Mouse (Mus musculus) liver, embryonic 16.5 days (tissue): Measurements from ENCODE around the gene Cnot8. TPM values are rescaled to one million over a fixed set of nuclear protein-coding genes. Genes with fewer than 3 reads are reported as not detected.

ENCODE experiments used
- ATAC-seq: fragments of 200-750 bp; cut with Nextera tagmentation; 2 replicates; pipeline ENCODE4 v1.8.0; 2017; ENCODE audit warnings: low read depth, mild to moderate bottlenecking, moderate number of reproducible peaks, moderate library complexity
- H3K27ac ChIP-seq: fragments of 300-500 bp; sonication (generic); 2 replicates; pipeline ENCODE4 v1.5.1; 2014; ENCODE audit warnings: mild to moderate bottlenecking, low read length
- H3K27me3 ChIP-seq: fragments of 300-500 bp; sonication (generic); 2 replicates; pipeline ENCODE4 v1.6.1; 2014; ENCODE audit warnings: low read depth, low read length, mixed read lengths; ENCODE audit not compliant: control insufficient read depth, insufficient read depth
- H3K36me3 ChIP-seq: fragments of 300-500 bp; sonication (generic); 2 replicates; pipeline ENCODE4 v1.6.1; 2014; ENCODE audit warnings: mild to moderate bottlenecking; ENCODE audit not compliant: control insufficient read depth, insufficient read depth
- H3K4me1 ChIP-seq: fragments of 300-500 bp; sonication (generic); 2 replicates; pipeline ENCODE4 v1.6.1; 2014; ENCODE audit warnings: low read depth, low read length, mixed read lengths; ENCODE audit not compliant: control insufficient read depth
- H3K4me2 ChIP-seq: fragments of 300-500 bp; sonication (generic); 2 replicates; pipeline ENCODE4 v1.6.1; 2014; ENCODE audit warnings: low read depth, low read length, mixed read lengths
- H3K4me3 ChIP-seq: fragments of 300-500 bp; sonication (generic); 2 replicates; pipeline ENCODE4 v1.5.1; 2014; ENCODE audit warnings: low read depth, mild to moderate bottlenecking, low read length
- H3K9ac ChIP-seq: fragments of 300-500 bp; sonication (generic); 2 replicates; pipeline ENCODE4 v1.6.1; 2014; ENCODE audit warnings: low read depth, low read length
- H3K9me3 ChIP-seq: fragments of 300-500 bp; sonication (generic); replicated peaks from 2 replicates; pipeline ENCODE4 v1.6.1; 2016; ENCODE audit warnings: low read length; ENCODE audit not compliant: control insufficient read depth
- WGBS: fragments of 180-500 bp; shearing (Covaris S2); extraction: QIAGEN DNeasy Blood & Tissue Kit; methylation state at CpG from one replicate; pipeline ENCODE4 v1.1.7; 2014; ENCODE audit not compliant: insufficient replicate concordance; 5-methylcytosine and 5-hydroxymethylcytosine counted together
- polyA plus RNA-seq: library from polyadenylated mRNA; unstranded; fragments of >200 nt; fragmentation: Nextera tagmentation; extraction: Ambion mirVana; gene quantifications from 2 replicates; pipeline ENCODE4 v1.2.1, GENCODE M21; 2015

Cnot8 gene
- polyA plus RNA-seq, 1 experiment from 2014 or later, result 30.1 TPM

DNA sequence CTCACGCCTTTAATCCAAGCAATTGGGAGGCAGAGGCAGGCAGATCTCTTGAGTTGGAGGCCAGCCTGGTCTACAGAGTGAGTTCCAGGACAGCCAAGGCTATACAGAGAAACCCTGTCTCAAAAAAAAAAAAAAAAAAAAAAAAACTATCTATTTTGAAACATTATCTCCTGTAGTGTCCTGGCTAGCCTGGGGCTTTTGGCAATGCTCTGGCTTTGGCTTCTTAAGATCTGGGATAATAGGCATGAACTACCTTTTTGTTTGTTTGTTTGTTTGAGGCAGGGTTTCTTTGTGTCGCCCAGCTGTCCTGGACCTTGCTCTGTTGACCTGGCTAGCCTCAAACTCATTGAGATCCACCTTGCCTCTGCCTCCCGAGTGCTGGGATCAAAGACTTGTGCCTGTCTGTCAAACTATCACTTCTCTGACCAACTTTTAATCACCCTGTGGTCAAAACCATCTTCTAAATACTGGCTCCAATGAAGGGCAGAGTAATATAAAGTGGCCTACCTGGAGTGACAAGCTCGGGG, 2.7 kb upstream of the Cnot8 start:
- Histone ChIP-seq H3K4me3 (no peak overlapping the region), H3K27ac (no peak overlapping the region), H3K9ac (no peak overlapping the region), H3K9me3 (no peaks in the 10 kb centered on the region), H3K36me3 (no peaks in the 10 kb centered on the region), H3K4me2 (no peak overlapping the region), H3K4me1 (peaks cover 19% of the 10 kb centered on the region), H3K27me3 (peaks cover 20% of the 10 kb centered on the region)
- WGBS, result 52% methylated on average over 4 of the region's 4 CpGs
- ATAC-seq, result no peak

DNA sequence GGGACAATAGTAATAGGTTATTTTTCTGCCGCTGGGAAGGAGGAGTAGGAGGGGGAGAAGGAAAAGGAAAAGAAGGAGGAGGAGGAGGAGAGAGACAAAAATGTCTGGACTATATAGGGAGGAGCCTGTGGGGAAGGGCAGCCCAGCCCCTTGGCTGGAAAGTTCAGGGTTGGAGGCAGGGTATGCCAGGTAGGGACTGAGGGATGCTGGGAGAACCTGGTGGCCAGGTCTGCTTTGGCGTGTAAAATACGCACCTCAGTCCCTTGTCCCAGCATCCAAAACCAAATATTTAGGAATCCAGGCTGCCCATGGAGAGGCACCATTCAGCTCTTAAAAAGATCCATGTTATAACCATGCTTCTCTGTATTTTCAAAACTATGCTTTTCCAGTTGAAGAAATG, 1.8 kb upstream of the Cnot8 start:
- H3K36me3 ChIP-seq, result no peaks in the 10 kb centered on the region
- H3K9me3 ChIP-seq, result no peaks in the 10 kb centered on the region
- no peak overlapping the region for H3K4me3 ChIP-seq
- peaks cover 12% of the 10 kb centered on the region for H3K27me3 ChIP-seq
- H3K4me1 ChIP-seq, result peaks cover 19% of the 10 kb centered on the region
- H3K4me2 ChIP-seq, result no peak overlapping the region
- 69% methylated on average over 3 of the region's 3 CpGs for WGBS
- no peak for ATAC-seq
- H3K9ac ChIP-seq, result no peak overlapping the region
- no peak overlapping the region for H3K27ac ChIP-seq

DNA sequence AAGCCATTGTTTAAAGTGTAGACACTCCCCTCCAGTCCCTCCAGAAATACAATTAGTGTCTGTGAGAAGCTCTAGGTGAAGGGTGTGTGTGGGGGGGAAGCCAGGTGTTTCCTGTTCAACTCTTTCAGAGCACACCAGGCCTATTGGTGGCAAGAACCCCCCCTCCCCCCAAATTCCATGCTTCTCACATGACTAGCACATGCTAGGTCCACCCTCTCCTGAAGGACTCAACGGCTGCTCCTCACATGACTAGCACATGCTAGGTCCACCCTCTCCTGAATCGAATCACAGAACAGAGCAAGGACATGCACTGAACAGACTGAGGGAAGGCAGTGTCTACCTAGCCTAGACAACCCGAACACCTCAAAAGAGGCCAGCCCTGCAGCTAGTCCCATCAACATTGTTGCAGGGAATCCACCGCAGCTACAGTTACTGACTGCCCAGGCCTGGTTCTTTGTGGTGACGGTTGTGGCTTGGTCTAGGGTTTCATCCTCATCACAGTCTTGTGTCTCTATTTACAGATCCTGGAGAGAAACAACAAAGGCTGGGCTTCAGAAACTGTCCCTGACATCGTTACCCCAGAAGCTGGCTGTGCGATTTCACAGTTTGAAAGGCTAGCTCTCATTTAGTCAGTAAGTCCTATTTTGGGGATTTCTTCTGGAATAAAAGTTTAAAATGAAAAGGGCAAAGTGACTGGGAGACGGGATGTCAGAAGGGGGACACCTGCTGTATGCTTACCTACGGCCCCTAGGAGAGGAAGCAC, 1.2 kb upstream of the Cnot8 start:
- ATAC-seq, result no peak
- Histone ChIP-seq H3K36me3 (no peaks in the 10 kb centered on the region), H3K27ac (no peak overlapping the region), H3K4me1 (peaks cover 19% of the 10 kb centered on the region), H3K9me3 (no peaks in the 10 kb centered on the region), H3K4me3 (no peak overlapping the region; the same call in 1 of the 2 replicates), H3K9ac (no peak overlapping the region), H3K27me3 (peaks cover 6% of the 10 kb centered on the region), H3K4me2 (peak overlapping the region; percentile 77; the same call in 1 of the 2 replicates)
- WGBS, result 75% methylated on average over 9 of the region's 9 CpGs

DNA sequence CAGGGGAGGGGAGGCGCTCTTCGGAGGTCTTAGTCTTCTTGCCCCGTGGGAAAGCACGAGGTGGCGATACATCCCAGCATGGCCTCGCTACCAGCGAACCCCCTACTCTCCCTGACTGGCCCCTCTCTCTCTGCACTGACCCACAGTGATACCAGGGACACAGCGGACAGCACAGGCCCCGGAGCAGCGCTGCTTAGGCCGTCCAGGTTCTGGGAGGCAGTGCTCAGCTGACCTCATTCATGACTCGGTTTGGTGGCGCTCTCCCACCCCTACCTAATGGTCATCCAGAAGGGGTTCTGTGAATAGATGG, 654 bp upstream of the Cnot8 start:
- peaks cover 22% of the 10 kb centered on the region for H3K4me1 ChIP-seq
- peak overlapping the region; percentile 99 for H3K4me3 ChIP-seq
- H3K27ac ChIP-seq, result peak overlapping the region; percentile 79
- H3K4me2 ChIP-seq, result peak overlapping the region; percentile 77
- peaks cover 1% of the 10 kb centered on the region; the same call in 1 of the 2 replicates for H3K27me3 ChIP-seq
- H3K9ac ChIP-seq, result peak overlapping the region; percentile 66
- H3K9me3 ChIP-seq, result no peaks in the 10 kb centered on the region
- no peaks in the 10 kb centered on the region for H3K36me3 ChIP-seq
- no peak for ATAC-seq
- WGBS, result 64% methylated on average over 13 of the region's 13 CpGs

DNA sequence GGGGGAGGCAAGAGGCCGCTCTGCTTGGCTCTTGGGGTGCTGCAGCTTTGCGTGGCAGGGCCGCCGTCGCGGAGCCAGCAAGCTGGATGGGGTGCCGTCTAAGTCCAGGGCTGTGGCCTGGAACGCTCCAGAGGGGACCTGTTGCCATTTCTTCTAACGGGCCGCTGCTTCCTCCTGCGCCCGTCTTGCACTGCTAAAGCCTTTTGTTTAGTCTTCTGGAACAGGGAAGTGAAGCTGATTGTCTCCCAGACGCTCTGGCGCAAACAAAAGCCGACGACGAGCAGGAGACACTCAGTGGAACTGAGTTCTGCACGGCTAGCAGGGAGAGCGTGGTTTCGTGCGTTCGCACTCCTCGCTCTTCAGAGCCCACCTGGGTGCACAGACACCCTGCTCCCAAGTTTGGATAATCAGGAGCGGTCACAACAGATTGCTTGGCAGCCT, 418 bp downstream of the Cnot8 start:
- Histone ChIP-seq H3K4me2 (peak overlapping the region; percentile 87), H3K9me3 (no peaks in the 10 kb centered on the region), H3K9ac (peak overlapping the region; percentile 97), H3K4me3 (peak overlapping the region; percentile 99), H3K36me3 (no peaks in the 10 kb centered on the region), H3K27me3 (no peaks in the 10 kb centered on the region), H3K4me1 (peaks cover 22% of the 10 kb centered on the region), H3K27ac (peak overlapping the region; percentile 96)
- ATAC-seq, result peak; percentile 27
- WGBS, result under 1% methylated on average over 24 of the region's 24 CpGs

DNA sequence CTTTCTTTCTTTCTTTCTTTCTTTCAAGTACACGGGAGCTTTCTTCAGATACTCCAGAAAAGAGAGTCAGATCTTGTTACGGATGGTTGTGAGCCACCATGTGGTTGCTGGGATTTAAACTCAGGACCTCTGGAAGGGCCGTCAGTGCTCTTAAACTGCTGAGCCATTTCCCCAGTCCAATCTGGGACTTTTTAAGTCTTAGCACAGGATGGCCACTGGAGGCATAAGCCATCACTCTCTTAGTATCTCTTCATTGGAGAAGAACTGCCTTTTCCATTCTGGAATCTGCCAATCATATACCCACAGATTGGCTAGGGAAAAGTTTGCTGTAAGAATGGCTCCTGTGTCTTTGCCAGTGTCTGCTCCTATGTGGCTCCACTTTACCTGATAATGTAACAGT, 3.1 kb downstream of the Cnot8 start:
- no peak overlapping the region for H3K27ac ChIP-seq
- no peaks in the 10 kb centered on the region for H3K9me3 ChIP-seq
- no peak overlapping the region for H3K4me2 ChIP-seq
- peaks cover 22% of the 10 kb centered on the region for H3K4me1 ChIP-seq
- H3K27me3 ChIP-seq, result no peaks in the 10 kb centered on the region
- peaks cover 16% of the 10 kb centered on the region for H3K36me3 ChIP-seq
- H3K4me3 ChIP-seq, result no peak overlapping the region
- no peak for ATAC-seq
- H3K9ac ChIP-seq, result no peak overlapping the region
- 62% methylated on average over 3 of the region's 3 CpGs for WGBS

DNA sequence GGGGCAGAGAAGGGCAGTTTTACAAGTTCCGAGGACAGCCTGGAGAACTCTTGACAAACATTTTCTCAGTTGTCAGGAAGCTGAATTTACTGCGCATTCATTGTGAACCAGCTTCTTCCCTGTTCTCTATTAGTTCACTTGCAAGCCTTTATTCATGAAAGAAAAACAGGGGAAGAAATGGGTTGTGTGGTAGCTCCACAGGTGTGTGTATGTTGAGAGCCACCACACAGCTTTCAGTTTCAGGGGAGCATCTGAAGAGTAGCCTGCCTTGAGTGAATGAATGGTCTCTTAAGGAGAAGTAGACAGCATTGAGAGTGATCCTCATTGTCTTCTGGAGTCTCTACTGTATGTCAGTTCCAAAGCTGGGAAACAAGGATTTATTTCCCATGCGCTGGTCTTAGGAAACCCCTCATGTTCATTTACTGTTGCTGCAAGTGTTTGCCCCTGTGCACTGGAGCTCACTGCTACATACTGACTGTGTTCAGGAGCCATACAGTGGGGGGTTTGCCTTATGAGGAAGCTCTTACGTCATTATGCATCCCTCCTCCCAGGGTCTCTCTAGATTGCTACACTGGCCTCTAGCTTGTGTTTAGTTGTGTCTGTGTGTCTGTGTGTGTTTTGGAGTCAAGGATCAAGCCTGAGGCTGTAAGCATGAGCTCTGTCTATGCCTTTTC, 3.8 kb downstream of the Cnot8 start:
- no peak overlapping the region for H3K9ac ChIP-seq
- peaks cover 20% of the 10 kb centered on the region for H3K4me1 ChIP-seq
- H3K27ac ChIP-seq, result no peak overlapping the region
- H3K4me2 ChIP-seq, result no peak overlapping the region
- no peaks in the 10 kb centered on the region for H3K9me3 ChIP-seq
- no peaks in the 10 kb centered on the region for H3K27me3 ChIP-seq
- peaks cover 18% of the 10 kb centered on the region for H3K36me3 ChIP-seq
- 70% methylated on average over 4 of the region's 4 CpGs for WGBS
- no peak overlapping the region for H3K4me3 ChIP-seq
- no peak for ATAC-seq

DNA sequence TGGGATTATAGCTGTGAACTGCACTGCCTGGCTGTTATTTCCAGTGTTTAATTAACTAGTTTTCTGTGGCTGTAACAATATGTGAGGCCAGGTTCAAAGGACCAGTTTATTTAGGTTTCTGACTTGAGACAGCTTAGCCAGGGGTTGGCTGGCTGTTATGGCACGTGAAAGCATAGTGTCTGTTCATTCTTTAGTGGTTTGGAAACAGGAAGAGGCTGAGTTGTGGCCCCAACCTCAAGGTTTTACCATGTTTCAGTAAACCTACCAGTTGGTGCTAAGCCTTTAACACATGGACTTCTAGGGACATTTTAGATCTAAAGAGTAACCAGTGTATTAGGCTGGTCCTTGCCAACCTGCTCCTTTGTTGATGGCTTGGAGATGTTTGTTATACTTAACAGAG, 12.6 kb downstream of the Cnot8 start:
- 33% methylated on average over 1 of the region's 1 CpGs for WGBS
- Histone ChIP-seq H3K9me3 (no peaks in the 10 kb centered on the region), H3K27ac (no peak overlapping the region), H3K27me3 (no peaks in the 10 kb centered on the region), H3K9ac (no peak overlapping the region), H3K4me3 (no peak overlapping the region), H3K4me1 (no peaks in the 10 kb centered on the region), H3K36me3 (peaks cover 49% of the 10 kb centered on the region), H3K4me2 (no peak overlapping the region)
- ATAC-seq, result no peak

DNA sequence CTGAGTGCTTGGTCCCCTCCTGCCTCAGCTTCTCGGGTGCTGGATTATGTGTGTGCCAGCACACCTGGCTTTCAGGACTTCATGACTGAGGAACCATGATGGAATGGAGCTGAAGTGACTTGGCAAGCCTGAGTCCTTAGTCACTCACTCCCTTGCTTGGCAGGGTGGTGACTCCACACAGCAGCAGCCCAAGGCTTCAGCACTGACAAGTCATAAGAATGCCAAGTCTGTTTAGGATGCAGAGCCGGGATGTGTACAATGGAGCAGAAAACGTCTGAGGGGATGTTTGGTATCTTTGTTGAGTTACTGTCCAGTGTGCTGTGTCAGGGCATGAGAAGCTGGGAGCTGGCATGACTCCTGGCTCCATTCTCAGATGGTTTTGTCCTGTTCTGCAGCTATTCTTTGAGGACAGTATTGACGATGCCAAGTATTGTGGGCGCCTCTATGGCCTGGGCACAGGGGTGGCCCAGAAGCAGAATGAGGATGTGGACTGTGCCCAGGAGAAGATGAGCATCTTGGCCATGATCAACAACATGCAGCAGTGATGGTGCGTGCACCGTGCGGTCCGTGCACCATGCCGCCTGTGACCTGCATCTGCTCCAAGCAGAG, 13.2 kb downstream of the Cnot8 start:
- 81% methylated on average over 10 of the region's 10 CpGs for WGBS
- H3K9ac ChIP-seq, result no peak overlapping the region
- H3K4me2 ChIP-seq, result no peak overlapping the region
- H3K4me3 ChIP-seq, result no peak overlapping the region
- no peaks in the 10 kb centered on the region for H3K9me3 ChIP-seq
- H3K36me3 ChIP-seq, result peaks cover 50% of the 10 kb centered on the region
- no peak for ATAC-seq
- no peaks in the 10 kb centered on the region for H3K4me1 ChIP-seq
- no peak overlapping the region for H3K27ac ChIP-seq
- H3K27me3 ChIP-seq, result no peaks in the 10 kb centered on the region
